Mouse (Mus musculus): ENCODE data around the gene Slc44a2.

GRCm38 (mm10) chr9:21315421-21315820, 5.1 kb upstream of the Slc44a2 start:
- TF ChIP-seq CTCF (IDR thresholded peaks at IDR 0.05; ENCODE audit: insufficient read depth, low read length) (no peak), POLR2A (IDR thresholded peaks at IDR 0.05; ENCODE audit: borderline replicate concordance, extremely low read depth, low read depth, low read length) (no peak)
